Mouse (Mus musculus) skeletal muscle tissue, adult 2 months (tissue): ENCODE data around the gene Nrn1l.

ENCODE experiments used
- DNase-seq: peaks from one replicate; pipeline ENCODE4 v3.0.0-alpha.2; 2012; ENCODE audit warnings: low read depth, low spot score

Nrn1l gene

DNA sequence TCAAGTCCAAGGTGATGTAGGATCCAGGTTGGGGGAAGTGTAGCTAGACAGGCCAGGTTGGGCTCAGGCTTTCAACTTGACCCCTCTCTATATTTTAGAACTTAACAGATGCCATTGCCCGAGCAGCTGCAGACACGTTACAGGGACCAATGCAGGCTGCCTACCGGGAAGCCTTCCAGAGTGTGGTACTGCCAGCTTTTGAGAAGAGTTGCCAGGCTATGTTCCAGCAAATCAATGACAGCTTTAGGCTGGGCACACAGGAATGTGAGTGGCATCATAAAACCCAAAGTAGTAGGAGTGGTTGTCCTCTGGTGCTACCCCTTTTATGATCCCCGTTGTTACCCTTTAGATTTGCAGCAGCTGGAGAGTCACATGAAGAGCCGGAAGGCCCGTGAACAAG, 2.5 kb upstream of the Nrn1l start:
- DNase-seq: peak; percentile 45

DNA sequence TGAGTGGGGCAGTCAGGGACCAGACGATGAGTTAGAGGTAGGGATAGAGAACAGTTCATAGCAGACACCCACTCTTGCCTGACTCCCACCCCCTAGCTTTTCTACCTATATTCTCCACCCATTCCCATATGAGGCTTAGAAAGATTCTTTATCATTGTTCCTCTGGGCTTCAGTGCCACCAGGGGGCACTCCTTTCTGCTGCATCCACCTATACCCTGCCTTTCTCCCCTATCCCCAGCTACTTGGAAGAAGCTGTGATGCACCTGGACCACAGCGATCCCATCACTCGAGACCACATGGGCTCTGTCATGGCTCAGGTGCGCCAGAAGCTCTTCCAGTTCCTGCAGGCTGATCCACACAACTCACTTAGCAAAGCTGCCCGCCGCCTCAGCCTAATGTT, 935 bp upstream of the Nrn1l start:
- no peak for DNase-seq

- no peak for DNase-seq
These were observed 4.6 kb downstream of the Nrn1l start for GRCm38 (mm10) chr8:105897801-105898480.

DNA sequence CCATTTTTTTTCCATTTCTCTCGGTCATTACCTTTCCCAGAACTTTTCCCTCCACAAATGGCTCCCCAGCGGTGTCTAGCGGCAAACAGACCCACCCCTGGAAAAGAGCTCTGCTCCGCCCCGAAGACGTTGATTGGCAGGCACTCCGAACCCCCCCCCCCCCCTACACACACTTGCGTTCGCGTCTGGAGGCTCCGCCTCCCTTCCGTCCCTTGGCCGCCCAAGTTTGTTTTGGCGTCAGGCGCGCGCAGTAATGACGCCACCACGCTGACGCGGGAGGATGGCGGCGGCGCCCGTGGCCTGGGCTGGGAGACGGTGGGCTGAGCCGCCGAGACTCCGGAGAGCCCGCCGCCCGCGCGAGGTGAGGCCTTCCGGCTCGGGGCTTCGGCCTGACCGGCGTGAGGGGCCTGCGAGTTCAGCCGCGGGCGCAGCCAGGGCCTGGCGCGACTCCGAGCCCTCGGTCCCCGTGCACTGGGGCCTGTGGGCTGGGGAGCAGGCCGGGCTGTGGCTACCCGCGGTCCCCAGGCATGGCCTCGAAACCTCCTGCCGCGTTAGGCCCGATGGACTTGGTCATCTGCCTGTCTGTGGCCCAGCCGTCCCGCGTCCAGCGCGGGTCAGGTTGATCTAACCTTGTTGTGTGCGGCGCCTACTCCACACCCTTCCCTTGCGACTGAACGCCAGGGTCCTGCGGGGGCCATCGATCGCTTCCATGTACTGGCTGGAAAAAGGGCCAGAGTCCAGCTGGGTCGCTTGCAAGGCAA, 7.0 kb downstream of the Nrn1l start, which contains the start of gene Pskh1:
TSS of gene Pskh1 (plus strand) at position 262 of the 761 bp plus-strand sequence.
- peak; percentile 91 for DNase-seq

DNA sequence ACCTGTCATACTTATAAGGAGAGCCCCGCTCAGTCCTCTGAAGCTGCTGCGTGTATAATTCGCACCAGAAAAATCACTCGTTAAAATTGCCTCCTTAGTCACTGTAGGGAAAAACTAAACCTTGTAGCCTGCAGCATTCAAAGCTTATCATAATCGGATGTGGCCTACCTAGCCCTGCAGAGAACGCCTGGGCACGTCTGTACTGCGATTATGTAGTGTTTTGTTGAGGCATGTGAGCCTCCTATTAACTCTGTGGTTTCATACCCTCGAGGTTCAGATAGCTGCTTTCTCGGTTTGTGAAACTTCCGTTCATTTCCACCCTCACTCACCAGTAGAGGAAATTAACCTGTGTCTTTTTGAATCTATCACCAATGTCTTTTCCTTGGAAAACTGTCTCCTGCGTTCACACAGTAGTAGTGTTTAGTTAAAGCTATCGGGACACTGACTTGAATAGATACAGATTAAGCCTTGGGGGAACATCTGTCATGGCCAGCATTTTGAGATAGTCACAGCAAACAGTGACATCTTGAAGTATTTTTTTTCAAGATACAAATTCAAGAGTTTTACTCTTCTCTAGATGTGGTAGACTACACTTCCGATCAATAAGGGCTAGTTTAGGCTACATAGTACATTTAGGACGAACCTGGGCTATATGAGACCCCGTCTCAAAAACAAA, 7.7 kb downstream of the Nrn1l start:
- DNase-seq: no peak

- no peak for DNase-seq
These were observed 26.0 kb downstream of the Nrn1l start for GRCm38 (mm10) chr8:105919390-105919789.

GRCm38 (mm10) chr8:105925123-105925522, 31.8 kb downstream of the Nrn1l start:
- no peak for DNase-seq

GRCm38 (mm10) chr8:105930602-105931001, 37.2 kb downstream of the Nrn1l start:
- peak; percentile 51 for DNase-seq

GRCm38 (mm10) chr8:105931271-105931670, 37.9 kb downstream of the Nrn1l start:
- DNase-seq: no peak

GRCm38 (mm10) chr8:105932525-105932924, 39.2 kb downstream of the Nrn1l start:
- DNase-seq: no peak

DNA sequence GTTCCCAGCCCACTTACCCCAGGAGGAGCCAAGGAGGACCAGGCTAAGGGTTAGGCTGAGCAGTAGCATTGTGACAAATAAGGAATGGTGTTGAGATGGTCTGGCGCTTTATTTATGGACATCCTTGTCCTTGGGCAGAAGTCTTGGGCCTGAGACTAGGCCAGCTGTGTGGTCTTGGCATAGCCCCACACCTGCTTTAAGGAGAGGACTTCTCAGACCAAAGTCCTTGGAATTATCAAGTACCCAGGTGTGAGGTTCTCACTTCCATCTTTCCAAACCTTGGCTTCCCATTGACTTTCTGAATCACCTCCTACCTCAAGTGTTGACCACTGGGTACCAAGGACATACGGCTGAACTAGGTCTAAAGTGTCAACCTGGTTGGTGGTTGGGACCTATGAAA, 40.4 kb downstream of the Nrn1l start, which contains the start of gene Ctrl:
TSS of gene Ctrl (minus strand) at position 101 of the 400 bp plus-strand sequence.
- no peak for DNase-seq

DNA sequence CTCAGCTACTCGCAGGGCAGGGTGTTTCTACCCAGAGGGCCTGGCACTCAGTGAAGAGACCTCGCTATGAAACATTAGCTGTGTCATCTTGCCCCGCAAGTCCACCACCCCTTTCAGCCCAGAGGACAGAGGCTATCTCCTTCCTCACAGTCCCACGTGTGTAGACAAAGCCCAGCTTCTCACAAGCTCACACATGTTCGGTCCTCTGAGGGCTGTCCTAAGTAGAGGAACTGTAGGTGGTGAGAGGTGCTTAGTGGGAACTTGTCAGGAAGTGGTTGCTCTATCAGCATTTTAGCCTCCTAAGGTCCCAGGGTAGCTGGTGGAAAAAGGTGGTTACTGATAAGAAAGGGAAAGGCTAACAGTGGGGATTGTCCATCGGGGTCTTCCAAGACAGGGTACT, 41.7 kb downstream of the Nrn1l start:
- no peak for DNase-seq

- no peak for DNase-seq
These were observed 42.7 kb downstream of the Nrn1l start for GRCm38 (mm10) chr8:105935863-105936603.

- peak; percentile 89 for DNase-seq
These were observed 43.6 kb downstream of the Nrn1l start for GRCm38 (mm10) chr8:105936866-105937475.

- no peak for DNase-seq
These were observed 44.3 kb downstream of the Nrn1l start for GRCm38 (mm10) chr8:105937496-105938305.

DNA sequence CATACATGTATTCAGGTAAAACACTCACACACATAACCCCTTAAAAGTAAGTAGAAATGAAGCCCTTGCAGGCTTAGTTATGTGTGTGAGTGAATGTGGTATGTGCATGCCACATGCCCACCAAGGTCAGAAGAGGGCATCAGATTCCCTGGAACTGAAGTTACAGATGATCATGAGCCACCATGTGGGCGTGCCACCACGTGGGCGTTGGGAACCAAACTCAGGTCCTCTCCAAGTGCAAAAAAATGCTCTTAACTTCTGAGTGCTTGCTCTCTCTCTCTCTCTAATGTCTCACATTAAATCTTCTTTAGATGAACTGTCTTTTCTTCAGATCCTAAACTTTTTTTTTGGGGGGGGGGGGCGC, 44.9 kb downstream of the Nrn1l start, which contains the start of gene Psmb10:
TSS of gene Psmb10 (minus strand) at position 139 of the 364 bp plus-strand sequence.
- DNase-seq: no peak

DNA sequence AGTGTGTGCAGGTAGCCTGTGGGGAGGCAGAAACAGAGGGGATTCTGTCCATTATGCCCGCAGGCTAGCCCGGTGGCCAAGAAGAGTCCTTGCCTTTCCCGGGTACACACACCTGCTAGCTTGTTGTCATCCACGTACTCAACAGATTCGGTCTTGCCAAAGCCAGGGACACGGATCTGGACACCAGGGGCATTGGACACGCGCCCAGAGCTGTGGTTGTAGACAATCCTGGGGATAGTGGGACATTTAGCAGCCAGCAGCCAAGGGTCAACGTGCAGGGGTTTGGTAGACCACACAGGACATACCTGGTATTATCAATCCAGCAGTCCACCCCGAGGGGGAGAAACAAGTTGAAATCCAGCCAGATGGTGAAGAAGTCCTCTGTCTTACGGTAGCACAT, 48.7 kb downstream of the Nrn1l start:
- no peak for DNase-seq

DNA sequence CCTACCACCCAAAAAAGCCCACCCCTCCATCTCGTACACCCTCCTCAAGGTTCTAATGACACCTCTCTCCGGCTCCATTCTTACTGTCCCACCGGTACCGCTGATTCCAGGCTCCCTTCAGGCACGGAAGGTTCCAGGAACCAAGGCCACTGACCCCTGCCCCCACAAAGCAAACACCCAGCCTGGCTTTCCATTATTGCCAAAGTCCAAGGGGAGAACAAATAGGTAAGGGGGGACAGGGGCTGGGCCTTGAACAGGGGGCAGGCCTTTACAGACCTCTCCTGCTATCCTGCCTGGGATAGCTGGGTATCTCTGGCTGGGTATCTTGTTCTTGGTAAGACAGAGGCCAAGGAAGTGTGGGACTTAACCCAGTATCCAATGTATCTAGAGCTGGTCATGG, 49.2 kb downstream of the Nrn1l start:
- DNase-seq: no peak

DNA sequence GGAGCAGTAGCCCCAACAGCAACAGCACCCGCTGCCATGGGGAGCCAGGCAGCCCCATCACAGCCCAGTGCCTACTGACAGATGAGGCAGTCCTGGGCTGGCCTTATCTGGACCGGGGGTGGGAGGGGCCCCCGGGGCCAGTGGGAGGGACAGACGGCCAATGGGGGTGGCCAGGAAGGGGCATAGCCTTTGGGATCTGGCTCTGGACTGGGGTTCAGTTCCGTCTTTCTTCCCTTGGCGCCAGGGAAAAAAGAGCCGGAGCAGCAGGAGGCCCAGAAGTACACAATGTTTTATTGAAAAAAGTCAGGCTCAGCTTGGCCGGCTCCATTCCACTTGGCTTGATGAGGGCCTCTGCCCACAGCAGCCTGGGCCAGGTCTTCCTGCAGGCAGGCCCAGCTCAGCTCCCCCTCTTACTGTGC, 50.0 kb downstream of the Nrn1l start, which contains the start of gene Lcat:
TSS of gene Lcat (minus strand) at position 62 of the 419 bp plus-strand sequence.
- no peak for DNase-seq
